Mouse (Mus musculus): Measurements from ENCODE around the gene Lyrm7.
"Not testable (repeated sequence)": the region's sequence is repeated elsewhere in the genome, so short reads cannot be mapped to it uniquely, and the experiment has no call there.

The Lyrm7 gene

GRCm38 (mm10) chr11:54881051-54881474, 20.3 kb upstream of the Lyrm7 start:
- DNase-seq (ENCODE audit: low spot score), result no peak

GRCm38 (mm10) chr11:54879922-54880321, 19.2 kb upstream of the Lyrm7 start:
- no peak for DNase-seq (ENCODE audit: low spot score)

DNA sequence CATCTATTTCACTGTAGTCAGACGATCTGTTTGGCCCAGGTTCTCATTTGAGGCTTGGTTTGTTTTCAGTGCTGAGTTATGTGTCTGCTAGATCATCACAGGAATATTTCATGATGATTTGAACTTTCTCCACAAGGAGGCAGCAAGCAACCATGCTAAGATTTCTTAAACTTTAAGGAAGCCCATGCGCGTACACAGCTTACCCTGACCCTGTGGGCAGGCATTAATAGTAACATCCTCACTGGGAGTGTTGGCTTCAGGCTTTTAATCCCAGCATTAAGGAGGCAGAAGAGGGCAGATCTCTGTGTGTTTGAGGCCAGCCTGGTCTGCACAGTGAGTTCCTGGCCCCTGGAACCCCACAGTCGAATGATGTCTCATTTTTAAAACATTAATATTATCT, 18.7 kb upstream of the Lyrm7 start:
- DNase-seq (ENCODE audit: low spot score), result peak; percentile 52

- DNase-seq (ENCODE audit: low spot score), result no peak
Observed at GRCm38 (mm10) chr11:54878893-54879292, 18.2 kb upstream of the Lyrm7 start.

- no peak for DNase-seq (ENCODE audit: low spot score)
Observed at GRCm38 (mm10) chr11:54876031-54876430, 15.3 kb upstream of the Lyrm7 start.

- no peak for DNase-seq (ENCODE audit: low spot score)
Observed at GRCm38 (mm10) chr11:54871831-54872537, 11.3 kb upstream of the Lyrm7 start.

- DNase-seq (ENCODE audit: low spot score), result no peak
Observed at GRCm38 (mm10) chr11:54869318-54869717, 8.6 kb upstream of the Lyrm7 start.

GRCm38 (mm10) chr11:54868445-54868844, 7.7 kb upstream of the Lyrm7 start:
- no peak for DNase-seq (ENCODE audit: low spot score)

DNA sequence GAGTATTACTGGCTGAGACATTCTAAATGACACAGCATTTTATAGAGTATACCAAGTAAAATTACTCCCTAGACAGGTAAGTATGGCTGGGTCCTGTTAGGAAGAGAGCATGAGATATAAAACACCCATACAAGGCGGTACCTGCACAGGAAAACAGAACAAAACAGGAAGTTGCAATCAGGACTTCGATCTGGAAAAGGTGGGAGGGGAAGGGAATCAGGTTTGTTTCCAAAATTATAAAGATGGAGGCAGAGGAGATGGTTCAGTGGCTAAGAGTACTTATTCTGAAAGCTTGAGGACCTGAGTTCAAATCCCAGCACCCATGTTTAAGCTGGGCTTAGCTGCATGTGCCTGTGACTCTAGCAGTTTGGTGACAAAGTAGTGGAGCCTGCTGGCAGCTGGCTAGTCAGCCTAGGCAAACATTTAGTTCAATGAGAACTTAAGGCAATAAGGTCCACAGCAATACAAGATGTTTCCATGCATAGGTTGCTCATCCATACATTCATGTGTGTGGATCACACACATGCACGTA, 7.3 kb upstream of the Lyrm7 start:
- DNase-seq (ENCODE audit: low spot score), result no peak

DNA sequence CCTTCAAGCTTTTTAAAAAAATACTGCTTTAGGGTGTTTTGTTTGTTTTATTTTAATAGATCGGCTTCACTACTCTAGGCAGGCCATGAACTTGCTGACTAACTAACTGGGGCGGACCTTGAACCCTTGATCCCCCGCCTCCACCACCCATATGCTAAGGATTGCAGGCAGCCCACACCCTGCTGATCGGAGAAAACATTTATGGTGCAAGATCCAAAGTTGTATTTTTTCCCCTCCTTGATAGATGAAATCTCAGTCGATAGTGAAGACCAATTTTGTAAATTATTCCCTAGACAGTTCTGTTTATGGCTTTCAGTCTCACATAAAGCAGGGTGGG, 6.3 kb upstream of the Lyrm7 start:
- peak; percentile 37 for DNase-seq (ENCODE audit: low spot score)

- DNase-seq (ENCODE audit: low spot score), result peak; percentile 93
Observed at GRCm38 (mm10) chr11:54866119-54867048, 5.7 kb upstream of the Lyrm7 start, which contains the start of gene Hint1. Gene Hint1, plus strand, starts transcription at chr11:54866383.

- DNase-seq (ENCODE audit: low spot score), result no peak
Observed at GRCm38 (mm10) chr11:54865330-54866085, 4.8 kb upstream of the Lyrm7 start.

DNA sequence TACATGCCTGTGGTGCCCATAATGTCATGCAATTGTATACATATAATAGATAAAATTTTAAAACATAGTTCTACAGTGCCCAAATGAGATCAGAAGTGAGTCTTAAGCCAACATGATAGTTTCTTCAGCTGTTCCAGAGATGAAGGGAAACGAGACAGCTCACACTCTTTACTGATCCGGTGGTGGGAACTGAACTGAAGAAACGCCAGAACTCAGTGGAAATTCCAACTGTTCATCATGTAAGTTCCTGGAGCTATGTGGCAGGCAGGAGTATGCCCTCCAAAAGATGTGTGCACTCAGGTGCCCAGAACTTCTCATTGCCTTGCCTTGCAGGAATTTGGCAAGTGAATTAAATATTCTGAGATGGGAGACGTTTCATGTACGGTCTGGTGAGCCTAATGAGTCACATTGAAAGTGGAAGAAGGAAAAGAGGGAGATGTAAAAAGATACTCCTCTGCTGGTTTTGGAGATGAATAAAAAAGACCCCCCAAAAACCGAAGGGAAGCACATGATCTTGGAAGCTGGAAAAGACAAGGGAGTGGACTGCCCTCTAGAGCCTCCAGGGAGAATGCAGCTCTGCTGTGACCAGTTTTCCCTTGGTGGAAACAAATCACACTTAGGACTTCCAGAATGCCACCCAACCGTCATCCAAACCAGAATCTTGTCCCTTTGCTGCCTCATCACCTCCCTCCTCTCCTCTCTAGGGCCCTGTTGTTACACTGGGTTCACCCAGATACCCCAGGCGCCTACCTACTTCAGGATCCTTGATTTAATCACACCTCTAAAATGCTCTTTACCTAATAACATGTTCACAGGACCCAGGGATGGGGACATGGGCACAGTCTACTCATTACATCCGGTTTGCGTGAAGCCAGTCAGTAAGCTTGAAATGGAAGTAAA, 2.2 kb upstream of the Lyrm7 start:
- peak; percentile 46 for DNase-seq (ENCODE audit: low spot score)

DNA sequence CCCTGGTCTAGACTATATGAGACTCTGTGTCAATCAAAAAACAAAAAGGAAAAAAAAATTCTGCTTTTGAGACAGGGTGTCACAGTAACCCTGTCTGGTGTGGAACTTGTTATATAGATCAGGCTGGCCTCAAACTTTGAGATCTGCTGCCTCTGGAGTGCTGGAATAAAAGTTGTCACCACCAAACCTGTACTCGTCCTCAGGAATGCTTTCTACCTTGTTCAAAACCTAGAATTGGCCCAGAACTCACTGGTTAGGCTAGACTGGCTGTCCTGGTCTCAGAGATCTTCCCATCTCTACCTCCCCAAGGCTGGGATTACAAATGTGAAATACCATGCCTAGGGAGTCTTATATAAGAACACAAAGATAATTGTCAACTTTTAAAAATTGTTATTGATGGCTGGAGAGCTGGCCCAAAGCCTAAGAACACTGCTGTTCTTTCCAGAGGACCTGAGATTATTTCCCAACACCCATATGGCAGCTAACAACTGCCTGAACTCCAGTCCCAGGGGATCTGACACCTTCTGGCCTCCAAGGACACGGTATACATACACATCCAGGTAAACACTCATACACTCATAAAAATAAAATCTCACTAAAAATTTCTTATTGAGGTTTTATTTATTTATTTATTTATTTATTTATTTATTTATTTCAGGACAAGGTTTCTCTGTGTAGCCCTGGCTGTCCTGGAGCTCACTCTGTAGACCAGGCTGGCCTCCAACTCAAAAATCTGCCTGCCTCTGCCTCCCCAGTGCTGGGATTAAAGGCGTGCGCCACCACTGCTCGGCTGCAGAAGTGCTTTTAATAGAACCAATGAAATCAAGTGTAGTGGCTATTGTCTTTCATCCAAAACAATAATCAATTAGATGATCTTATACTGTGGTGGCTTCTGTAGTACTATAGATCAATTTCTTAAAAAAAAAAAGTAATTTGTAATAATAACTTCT, 1.0 kb upstream of the Lyrm7 start:
- DNase-seq (ENCODE audit: low spot score), result no peak

DNA sequence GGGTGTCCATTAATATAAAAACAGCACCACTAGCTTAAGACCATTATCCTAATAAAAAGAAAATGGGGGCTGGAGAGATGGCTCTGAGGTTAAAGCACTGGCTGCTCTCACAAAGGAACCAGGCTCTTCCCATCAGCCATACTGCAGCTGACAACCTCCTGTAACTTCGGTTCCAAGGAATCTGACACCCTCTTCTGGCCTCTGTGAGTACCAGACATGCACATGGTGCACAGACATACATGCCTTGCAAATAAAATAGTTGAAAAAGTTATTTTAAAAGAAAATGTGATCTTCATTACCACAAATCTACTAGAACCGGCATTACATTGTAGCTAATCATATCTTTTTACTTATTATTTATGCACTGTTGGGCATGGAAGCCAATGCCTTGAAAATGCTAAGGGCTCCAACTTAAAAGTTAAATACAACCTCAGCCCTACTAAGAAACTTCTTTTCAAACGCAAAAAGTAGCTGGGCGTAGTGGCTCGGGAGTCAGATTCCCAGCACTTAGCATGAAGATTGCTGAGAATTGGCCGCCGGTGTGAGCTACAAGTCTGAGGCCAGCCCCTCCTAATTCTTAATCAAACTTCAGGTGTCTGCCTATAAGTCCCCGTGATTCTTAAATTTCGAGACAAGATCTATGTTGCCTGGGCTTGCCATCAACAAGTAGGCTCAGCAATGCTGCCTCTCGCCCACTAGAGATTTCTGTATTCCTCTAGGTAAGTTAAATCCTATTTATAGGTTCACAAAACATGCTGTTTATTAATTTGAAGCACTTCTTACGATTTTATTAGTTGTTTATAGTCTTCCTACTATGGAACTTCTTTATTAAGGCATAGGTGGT, 1.2 kb downstream of the Lyrm7 start:
- DNase-seq (ENCODE audit: low spot score), result no peak

DNA sequence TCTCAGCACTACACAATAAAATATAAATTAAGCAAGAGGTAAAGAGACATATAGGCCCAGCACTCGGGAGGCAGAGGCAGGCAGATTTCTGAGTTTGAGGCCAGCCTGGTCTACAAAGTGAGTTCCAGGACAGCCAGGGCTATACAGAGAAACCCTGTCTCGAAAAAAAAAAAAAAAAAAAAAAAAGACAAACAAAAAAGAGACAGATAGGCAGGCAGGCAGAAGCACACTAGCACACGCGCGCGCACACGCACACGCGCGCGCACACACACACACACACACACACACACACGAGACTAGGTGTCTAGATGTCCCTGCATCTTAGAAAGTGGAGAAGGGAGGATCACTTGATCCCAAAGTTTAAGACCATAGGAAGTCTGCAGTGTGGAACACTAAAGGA, 1.8 kb downstream of the Lyrm7 start:
- not testable (repeated sequence) for DNase-seq (ENCODE audit: low spot score)

- no peak for DNase-seq (ENCODE audit: low spot score)
Observed at GRCm38 (mm10) chr11:54851656-54852055, 9.1 kb downstream of the Lyrm7 start.

GRCm38 (mm10) chr11:54849961-54850758, 10.6 kb downstream of the Lyrm7 start:
- no peak for DNase-seq (ENCODE audit: low spot score)
